Mouse (Mus musculus) ES-E14 (cell line): ENCODE results near the gene Samd9l.
"Not testable (repeated sequence)": the region's sequence is repeated elsewhere in the genome, so short reads cannot be mapped to it uniquely, and the experiment has no call there.

Source experiments
- CHD2 ChIP-seq: IDR thresholded peaks from 2 replicates; pipeline ENCODE4 v1.6.1; 2014; ENCODE audit warnings: mild to moderate bottlenecking, low read depth, low read length, inconsistent platforms
- ZC3H11A ChIP-seq: IDR thresholded peaks from 2 replicates; pipeline ENCODE4 v1.6.1; 2012; ENCODE audit warnings: low read depth, mild to moderate bottlenecking, inconsistent platforms, low read length, borderline replicate concordance

- not testable (repeated sequence) for TF ChIP-seq CHD2, ZC3H11A
Measured at GRCm38 (mm10) chr6:3395921-3396611, 3.3 kb downstream of the Samd9l start.
